Mouse (Mus musculus): Measurements from ENCODE around the gene Ehd4.

DNA sequence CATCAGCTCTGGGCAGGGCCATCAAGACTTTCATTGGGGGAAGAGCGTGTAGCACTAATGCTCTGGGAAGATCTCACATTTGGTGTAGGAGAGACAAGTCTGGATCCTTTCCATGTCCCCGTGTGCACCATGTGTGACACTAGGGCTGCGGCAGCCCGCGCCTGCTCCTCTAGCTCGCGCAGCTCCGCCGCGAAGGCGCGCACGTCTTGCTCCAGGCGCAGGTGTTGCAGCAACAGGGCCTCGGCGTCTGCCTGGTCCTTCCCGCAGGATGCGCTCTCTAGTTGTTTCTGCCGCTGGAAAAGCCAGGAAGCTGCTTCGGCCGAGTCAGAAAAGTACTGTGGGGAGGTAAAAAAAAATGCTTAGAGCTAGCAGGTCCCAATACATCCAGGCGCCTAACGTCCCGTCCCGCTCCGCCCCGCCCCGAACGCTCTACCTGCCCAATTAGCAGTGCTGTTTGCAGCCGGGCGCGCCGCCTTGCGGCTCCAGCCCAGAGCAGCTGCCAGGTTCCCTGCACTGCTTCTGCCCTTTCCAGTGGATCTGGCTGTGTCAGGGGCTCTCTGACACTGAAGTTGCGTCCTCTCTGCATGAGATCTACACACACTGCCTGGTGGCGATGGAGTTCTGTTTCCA lies 78.2 kb downstream of the Ehd4 start:
- no peak; the same call in 1 of the 2 replicates for TF ChIP-seq CTCF (conservative IDR thresholded peaks at IDR 0.05; ENCODE audit: low read length)
- TF ChIP-seq NANOG (IDR thresholded peaks at IDR 0.05; ENCODE audit: borderline replicate concordance, low read length), result no peak
- TF ChIP-seq POU5F1 (IDR thresholded peaks at IDR 0.05; ENCODE audit: borderline replicate concordance, low read length), result no peak

Measured in E14TG2a.4 (cell line).